Mouse (Mus musculus): ENCODE data around the gene Morc2a. TPM values are rescaled to one million over a fixed set of nuclear protein-coding genes. Genes with fewer than 3 reads are reported as not detected.

The Morc2a gene
- polyA plus RNA-seq, 1 experiment from 2014 or later: 42.6 TPM

DNA sequence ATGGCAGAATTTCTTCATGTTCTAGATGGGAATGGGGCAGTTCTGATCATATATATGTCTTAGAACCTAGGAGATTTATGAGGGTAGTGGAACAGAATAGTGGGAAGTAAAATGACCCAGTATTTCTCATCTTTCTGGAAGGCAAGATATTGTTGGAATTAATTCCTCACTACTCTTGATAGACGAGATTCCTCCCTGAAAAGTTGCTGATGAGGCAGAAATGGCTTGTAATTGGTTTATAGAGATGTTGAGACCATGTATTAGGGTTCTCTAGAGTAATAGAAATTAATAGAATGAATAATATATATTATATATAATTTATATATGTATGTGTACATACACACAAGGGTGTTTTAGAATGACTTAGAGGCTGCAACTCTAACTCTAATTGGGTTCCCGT is 13.0 kb downstream of the Morc2a start:
- DNase-seq (ENCODE audit: extremely low spot score, low spot score): no peak
- no peak overlapping the region for H3K27ac ChIP-seq
- H3K9me3 ChIP-seq: no peaks in the 10 kb centered on the region
- H3K36me3 ChIP-seq (replicated peaks): peaks cover 79% of the 10 kb centered on the region
- H3K4me1 ChIP-seq: no peaks in the 10 kb centered on the region
- H3K27me3 ChIP-seq (ENCODE audit: poor library complexity, severe bottlenecking): no peaks in the 10 kb centered on the region
- no peak overlapping the region for H3K4me3 ChIP-seq
- WGBS: 90% methylated on average over 2 of the region's 2 CpGs

DNA sequence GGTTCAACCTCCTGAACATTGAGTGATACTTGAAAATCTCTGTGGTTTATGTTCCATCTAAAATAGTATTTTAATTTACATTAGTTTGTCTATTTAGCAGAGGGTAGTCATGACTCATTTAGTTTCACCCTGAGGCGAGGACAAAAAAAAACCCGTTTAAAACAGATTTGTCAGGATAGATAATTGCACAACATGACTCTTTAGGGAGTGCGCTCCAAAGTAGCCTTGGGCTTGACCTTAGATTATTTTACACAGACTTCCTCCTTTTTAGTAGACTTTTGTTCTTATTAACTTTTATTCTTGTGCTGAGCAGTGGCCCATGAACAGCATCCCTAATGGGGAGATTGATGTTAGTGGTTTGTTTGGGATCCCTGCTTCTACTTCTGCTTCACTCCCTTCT is 18.5 kb downstream of the Morc2a start:
- no peak for DNase-seq (ENCODE audit: extremely low spot score, low spot score)
- no peaks in the 10 kb centered on the region for H3K9me3 ChIP-seq
- no peak overlapping the region for H3K27ac ChIP-seq
- no peak overlapping the region for H3K4me3 ChIP-seq
- H3K27me3 ChIP-seq (ENCODE audit: poor library complexity, severe bottlenecking): no peaks in the 10 kb centered on the region
- H3K36me3 ChIP-seq (replicated peaks): peaks cover 97% of the 10 kb centered on the region
- no peaks in the 10 kb centered on the region for H3K4me1 ChIP-seq
- whole genome bisulfite sequencing: 95% methylated on average over 3 of the region's 3 CpGs

- Histone ChIP-seq H3K27me3 (ENCODE audit: poor library complexity, severe bottlenecking) (no peaks in the 10 kb centered on the region), H3K9me3 (no peaks in the 10 kb centered on the region), H3K36me3 (replicated peaks) (peaks cover 97% of the 10 kb centered on the region), H3K4me1 (no peaks in the 10 kb centered on the region), H3K4me3 (no peak overlapping the region), H3K27ac (no peak overlapping the region)
- DNase-seq (ENCODE audit: extremely low spot score, low spot score): no peak
- WGBS: 98% methylated on average over 2 of the region's 2 CpGs
Observed at GRCm38 (mm10) chr11:3668768-3669167, 19.8 kb downstream of the Morc2a start.

- no peak for DNase-seq (ENCODE audit: extremely low spot score, low spot score)
- H3K36me3 ChIP-seq (replicated peaks): peaks cover 97% of the 10 kb centered on the region
Observed at GRCm38 (mm10) chr11:3669849-3670248, 20.9 kb downstream of the Morc2a start.

DNA sequence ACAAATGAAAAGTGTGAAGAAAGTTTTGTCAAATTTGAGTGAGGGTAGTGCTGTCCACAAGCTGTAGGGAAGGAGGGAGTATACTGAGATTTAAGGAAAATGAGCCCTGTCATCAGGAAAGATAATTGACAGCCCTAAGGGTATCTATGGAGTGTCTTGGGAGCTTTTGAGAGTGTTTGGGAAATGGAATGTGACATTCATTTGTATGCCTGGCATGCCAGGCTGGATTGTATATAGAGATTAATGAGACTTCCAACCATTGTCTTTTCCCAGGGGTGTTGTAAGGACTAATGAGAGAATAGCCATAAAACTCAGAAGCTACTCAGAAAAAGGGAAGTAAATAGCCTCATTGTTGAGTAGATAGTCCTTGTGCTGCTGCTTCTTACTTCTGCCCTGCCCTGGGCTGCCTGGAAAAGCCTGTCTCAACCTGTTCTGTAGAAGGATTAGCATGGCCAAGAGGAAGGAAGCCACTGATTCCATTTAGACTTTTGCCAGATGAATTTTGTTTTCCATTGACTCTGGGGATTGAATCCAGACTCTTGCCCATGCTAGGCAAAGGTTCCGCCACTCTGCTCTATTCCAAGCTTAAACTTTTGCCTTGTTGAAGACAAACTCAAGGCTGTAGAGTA is 22.1 kb downstream of the Morc2a start:
- H3K36me3 ChIP-seq (replicated peaks): peaks cover 100% of the 10 kb centered on the region
- no peaks in the 10 kb centered on the region for H3K9me3 ChIP-seq
- H3K4me1 ChIP-seq: no peaks in the 10 kb centered on the region
- H3K27ac ChIP-seq: no peak overlapping the region
- no peak for DNase-seq (ENCODE audit: extremely low spot score, low spot score)
- no peak overlapping the region for H3K4me3 ChIP-seq
- WGBS: 93% methylated on average over 1 of the region's 1 CpGs
- H3K27me3 ChIP-seq (ENCODE audit: poor library complexity, severe bottlenecking): no peaks in the 10 kb centered on the region

More at GRCm38 (mm10) chr11:3669849-3670248, 20.9 kb downstream of the Morc2a start:
- H3K4me3 ChIP-seq: no peak overlapping the region
- no peaks in the 10 kb centered on the region for H3K9me3 ChIP-seq
- no peak overlapping the region for H3K27ac ChIP-seq
- no peaks in the 10 kb centered on the region for H3K4me1 ChIP-seq
- H3K27me3 ChIP-seq (ENCODE audit: poor library complexity, severe bottlenecking): no peaks in the 10 kb centered on the region

DNA sequence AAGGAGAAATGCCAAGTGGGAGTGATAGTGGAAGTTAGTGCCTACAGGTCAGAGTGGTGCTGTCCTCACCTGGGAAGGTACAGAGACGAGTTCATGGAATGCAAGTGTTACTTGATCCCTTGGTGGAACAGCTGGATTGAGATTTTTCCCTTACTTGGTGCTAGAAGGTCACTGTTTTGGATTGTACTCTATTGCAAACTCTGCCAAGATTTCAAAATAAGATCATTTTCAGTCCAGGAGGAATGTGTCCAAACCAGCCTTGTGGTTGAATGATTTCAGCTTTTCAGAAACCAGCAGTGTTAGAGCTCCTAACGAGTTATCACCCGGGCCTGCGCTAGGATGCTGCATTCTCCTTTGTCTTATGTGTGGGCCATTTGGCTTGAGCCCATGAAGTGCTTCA is 25.6 kb downstream of the Morc2a start:
- H3K4me3 ChIP-seq: no peak overlapping the region
- no peaks in the 10 kb centered on the region for H3K27me3 ChIP-seq (ENCODE audit: poor library complexity, severe bottlenecking)
- WGBS: 88% methylated on average over 4 of the region's 4 CpGs
- DNase-seq (ENCODE audit: extremely low spot score, low spot score): no peak
- no peaks in the 10 kb centered on the region for H3K4me1 ChIP-seq
- no peaks in the 10 kb centered on the region for H3K9me3 ChIP-seq
- H3K27ac ChIP-seq: no peak overlapping the region
- H3K36me3 ChIP-seq (replicated peaks): peaks cover 100% of the 10 kb centered on the region

GRCm38 (mm10) chr11:3676423-3676822 is 27.4 kb downstream of the Morc2a start:
- no peaks in the 10 kb centered on the region for H3K9me3 ChIP-seq
- H3K27ac ChIP-seq: no peak overlapping the region
- peaks cover 100% of the 10 kb centered on the region for H3K36me3 ChIP-seq (replicated peaks)
- H3K4me1 ChIP-seq: no peaks in the 10 kb centered on the region
- 98% methylated on average over 5 of the region's 5 CpGs for WGBS
- no peak overlapping the region for H3K4me3 ChIP-seq
- no peak for DNase-seq (ENCODE audit: extremely low spot score, low spot score)
- H3K27me3 ChIP-seq (ENCODE audit: poor library complexity, severe bottlenecking): no peaks in the 10 kb centered on the region

- Histone ChIP-seq H3K4me3 (no peak overlapping the region), H3K27me3 (ENCODE audit: poor library complexity, severe bottlenecking) (no peaks in the 10 kb centered on the region), H3K4me1 (no peaks in the 10 kb centered on the region), H3K27ac (no peak overlapping the region), H3K36me3 (replicated peaks) (peaks cover 100% of the 10 kb centered on the region), H3K9me3 (no peaks in the 10 kb centered on the region)
- WGBS: 90% methylated on average over 6 of the region's 6 CpGs
- no peak for DNase-seq (ENCODE audit: extremely low spot score, low spot score)
Observed at GRCm38 (mm10) chr11:3677204-3677603, 28.2 kb downstream of the Morc2a start.

DNA sequence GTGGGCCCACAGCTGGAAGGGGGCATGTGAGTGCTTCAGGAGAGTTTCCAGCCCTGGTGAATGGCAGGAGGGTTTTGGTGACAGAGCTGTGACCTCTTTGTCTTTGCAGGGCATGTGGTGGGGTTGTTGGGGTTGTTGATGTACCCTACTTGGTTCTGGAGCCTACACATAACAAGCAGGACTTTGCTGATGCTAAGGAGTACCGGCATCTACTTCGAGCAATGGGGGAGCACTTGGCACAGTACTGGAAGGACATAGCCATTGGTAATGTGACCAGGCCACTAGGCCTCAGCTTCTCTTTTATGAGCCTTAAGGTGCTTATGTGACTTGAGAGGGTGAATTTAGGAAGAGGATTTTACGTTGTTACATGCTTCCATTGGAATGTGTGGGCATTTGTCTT is 30.8 kb downstream of the Morc2a start:
- Histone ChIP-seq H3K9me3 (no peaks in the 10 kb centered on the region), H3K27ac (no peak overlapping the region), H3K4me1 (no peaks in the 10 kb centered on the region), H3K4me3 (no peak overlapping the region), H3K36me3 (replicated peaks) (peaks cover 100% of the 10 kb centered on the region), H3K27me3 (ENCODE audit: poor library complexity, severe bottlenecking) (no peaks in the 10 kb centered on the region)
- no peak for DNase-seq (ENCODE audit: extremely low spot score, low spot score)
- 96% methylated on average over 3 of the region's 3 CpGs for WGBS

DNA sequence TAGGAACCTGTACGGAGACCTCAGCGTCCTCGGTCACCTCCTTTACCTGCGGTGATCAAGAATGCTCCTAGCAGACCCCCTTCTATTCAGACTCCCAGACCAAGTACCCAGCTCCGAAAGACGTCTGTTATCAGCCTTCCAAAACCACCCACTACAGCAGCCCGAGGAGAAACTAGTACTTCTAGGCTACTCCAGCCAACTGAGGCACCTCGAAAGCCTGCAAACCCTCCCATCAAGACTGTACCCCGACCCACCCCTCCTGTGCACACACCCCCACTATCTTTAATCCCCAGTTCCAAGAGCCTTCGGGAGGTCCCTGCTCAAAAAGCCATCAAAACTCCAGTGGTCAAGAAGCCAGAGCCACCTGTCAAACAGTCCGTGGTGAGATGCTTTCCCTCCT is 34.7 kb downstream of the Morc2a start:
- H3K4me1 ChIP-seq: no peaks in the 10 kb centered on the region
- H3K9me3 ChIP-seq: no peaks in the 10 kb centered on the region
- H3K36me3 ChIP-seq (replicated peaks): peaks cover 100% of the 10 kb centered on the region
- DNase-seq (ENCODE audit: extremely low spot score, low spot score): no peak
- no peak overlapping the region for H3K4me3 ChIP-seq
- 96% methylated on average over 11 of the region's 11 CpGs for whole genome bisulfite sequencing
- H3K27me3 ChIP-seq (ENCODE audit: poor library complexity, severe bottlenecking): no peaks in the 10 kb centered on the region
- no peak overlapping the region for H3K27ac ChIP-seq

DNA sequence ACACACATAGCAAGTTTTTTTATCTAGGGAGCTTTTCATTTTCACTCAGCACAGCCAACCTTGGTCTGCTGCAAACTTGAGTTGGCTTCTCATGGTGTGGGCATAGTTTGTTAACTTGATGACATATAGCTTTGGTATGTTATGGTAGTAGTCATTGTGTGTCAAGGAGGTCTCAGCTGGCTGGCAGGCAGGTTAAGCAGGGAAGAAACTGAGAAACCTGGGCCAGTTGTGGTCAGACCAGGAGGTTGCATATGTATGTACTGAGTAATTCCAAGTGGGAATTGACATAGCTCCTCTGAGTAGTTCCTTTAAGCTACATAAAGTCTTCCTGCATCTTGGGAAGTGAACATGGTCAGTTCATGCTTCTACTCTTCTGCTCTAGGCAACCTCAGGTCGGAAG is 35.2 kb downstream of the Morc2a start:
- H3K27ac ChIP-seq: no peak overlapping the region
- peaks cover 100% of the 10 kb centered on the region for H3K36me3 ChIP-seq (replicated peaks)
- no peak overlapping the region for H3K4me3 ChIP-seq
- H3K4me1 ChIP-seq: no peaks in the 10 kb centered on the region
- no peaks in the 10 kb centered on the region for H3K27me3 ChIP-seq (ENCODE audit: poor library complexity, severe bottlenecking)
- DNase-seq (ENCODE audit: extremely low spot score, low spot score): no peak
- no peaks in the 10 kb centered on the region for H3K9me3 ChIP-seq
- 95% methylated on average over 1 of the region's 1 CpGs for WGBS

- no peaks in the 10 kb centered on the region for H3K27me3 ChIP-seq (ENCODE audit: poor library complexity, severe bottlenecking)
- H3K36me3 ChIP-seq (replicated peaks): peaks cover 100% of the 10 kb centered on the region
- no peaks in the 10 kb centered on the region for H3K9me3 ChIP-seq
- no peak overlapping the region for H3K27ac ChIP-seq
- no peak overlapping the region for H3K4me3 ChIP-seq
- no peaks in the 10 kb centered on the region for H3K4me1 ChIP-seq
- 96% methylated on average over 5 of the region's 5 CpGs for WGBS
- no peak for DNase-seq (ENCODE audit: extremely low spot score, low spot score)
Observed at GRCm38 (mm10) chr11:3684723-3685430, 35.9 kb downstream of the Morc2a start.

DNA sequence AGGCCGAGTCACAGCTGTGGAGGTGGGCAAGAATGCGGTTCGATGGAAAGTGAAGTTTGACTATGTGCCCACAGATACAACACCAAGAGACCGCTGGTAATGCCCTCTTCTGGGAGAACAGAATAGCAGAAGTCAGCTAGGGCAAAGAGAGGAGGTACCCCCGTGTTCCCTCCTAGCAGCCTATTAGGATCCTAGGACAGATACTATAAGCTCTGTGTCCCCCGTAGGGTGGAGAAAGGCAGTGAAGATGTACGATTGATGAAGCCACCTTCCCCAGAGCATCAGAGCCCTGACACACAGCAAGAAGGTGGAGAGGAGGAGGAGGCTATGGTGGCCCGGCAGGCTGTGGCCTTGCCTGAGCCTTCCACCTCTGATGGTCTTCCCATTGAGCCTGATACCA is 36.4 kb downstream of the Morc2a start:
- WGBS: 91% methylated on average over 8 of the region's 8 CpGs
- H3K36me3 ChIP-seq (replicated peaks): peaks cover 100% of the 10 kb centered on the region
- H3K4me3 ChIP-seq: no peak overlapping the region
- no peaks in the 10 kb centered on the region for H3K9me3 ChIP-seq
- no peaks in the 10 kb centered on the region for H3K27me3 ChIP-seq (ENCODE audit: poor library complexity, severe bottlenecking)
- no peak for DNase-seq (ENCODE audit: extremely low spot score, low spot score)
- H3K4me1 ChIP-seq: no peaks in the 10 kb centered on the region
- H3K27ac ChIP-seq: no peak overlapping the region

Measured in forebrain, embryonic 10.5 days (tissue).